Mouse (Mus musculus): ENCODE measurements around the gene Tnfrsf4.

DNA sequence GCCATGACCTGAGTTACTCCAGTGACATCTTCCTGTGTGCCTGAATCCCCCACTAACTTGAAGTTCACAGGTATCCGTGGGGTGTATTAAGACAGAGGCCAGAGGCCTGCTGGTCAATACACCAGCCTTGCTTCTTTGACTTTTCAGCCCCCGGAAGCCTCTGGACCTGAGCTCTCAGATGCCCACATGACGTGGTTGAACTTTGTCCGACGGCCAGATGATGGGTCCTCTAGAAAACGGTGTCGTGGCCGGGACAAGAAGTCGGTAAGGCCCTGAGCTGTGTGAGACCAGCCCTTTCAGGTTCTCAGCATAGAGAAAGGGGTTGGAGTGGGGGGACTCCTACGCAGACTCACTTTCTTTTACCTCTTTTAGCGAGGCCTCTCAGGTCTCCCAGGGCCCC, 49.2 kb upstream of the Tnfrsf4 start:
- TF ChIP-seq POLR2A (IDR thresholded peaks at IDR 0.05; ENCODE audit: borderline replicate concordance, low read depth, low read length), result no peak
- TF ChIP-seq CTCF (IDR thresholded peaks at IDR 0.05; ENCODE audit: low read depth, low read length), result no peak
